Mouse (Mus musculus) effector memory CD4-positive, alpha-beta T cell, adult 7 months (primary cell): ENCODE data around the gene H2-Eb2. TPM values are rescaled to one million over a fixed set of nuclear protein-coding genes. Genes with fewer than 3 reads are reported as not detected.

ENCODE experiments used
- polyA plus RNA-seq: library from polyadenylated mRNA; unstranded; fragments of 100-300 nt; shearing (Covaris generic); gene quantifications from one replicate; pipeline ENCODE4 v1.2.1, GENCODE M21; 2017

The H2-Eb2 gene
- polyA plus RNA-seq: not detected

DNA sequence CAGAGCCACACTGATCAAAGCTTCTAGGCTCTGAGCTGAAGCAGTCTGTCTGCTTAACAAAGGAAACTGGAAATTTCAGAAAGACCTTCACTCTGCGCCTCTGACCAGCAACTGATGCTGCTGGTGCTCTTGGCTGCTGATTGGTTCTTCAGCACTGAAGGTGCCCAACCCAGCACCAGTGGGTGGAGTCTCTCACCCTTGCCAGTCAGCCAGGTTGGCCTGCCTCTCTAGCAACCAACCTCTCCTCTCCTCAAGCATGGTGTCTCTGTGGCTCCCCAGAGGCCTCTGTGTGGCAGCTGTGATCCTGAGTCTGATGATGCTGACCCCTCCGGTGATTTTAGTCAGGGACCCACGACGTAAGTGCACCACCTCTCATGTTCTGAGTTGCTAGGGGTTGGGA, at the start of gene H2-Eb2:
H2-Eb2 (plus strand) TSS at position 230 of the 400 bp plus-strand sequence.

DNA sequence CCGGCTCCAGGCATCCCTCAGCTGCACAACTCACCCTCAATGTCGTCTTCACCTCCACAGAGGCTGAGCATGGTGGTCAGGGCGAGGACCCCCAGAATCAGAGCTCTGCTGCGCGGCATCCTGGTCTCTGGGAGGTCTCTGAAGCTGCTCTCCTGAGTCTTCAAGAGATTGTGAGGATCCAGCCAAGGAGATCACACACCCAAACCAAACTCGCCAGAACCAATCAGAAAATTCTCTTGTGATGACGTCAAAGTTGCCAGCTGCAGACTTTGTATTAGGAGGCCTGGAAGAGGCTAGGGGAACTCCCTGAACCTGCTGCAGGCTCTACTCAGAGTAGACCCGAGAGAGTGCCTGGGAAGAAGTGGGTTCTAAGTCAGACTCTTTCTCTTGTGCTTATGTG, 37.8 kb upstream of the H2-Eb2 start, which contains the start of gene H2-Aa:
H2-Aa (minus strand) TSS at position 176 of the 400 bp plus-strand sequence.

DNA sequence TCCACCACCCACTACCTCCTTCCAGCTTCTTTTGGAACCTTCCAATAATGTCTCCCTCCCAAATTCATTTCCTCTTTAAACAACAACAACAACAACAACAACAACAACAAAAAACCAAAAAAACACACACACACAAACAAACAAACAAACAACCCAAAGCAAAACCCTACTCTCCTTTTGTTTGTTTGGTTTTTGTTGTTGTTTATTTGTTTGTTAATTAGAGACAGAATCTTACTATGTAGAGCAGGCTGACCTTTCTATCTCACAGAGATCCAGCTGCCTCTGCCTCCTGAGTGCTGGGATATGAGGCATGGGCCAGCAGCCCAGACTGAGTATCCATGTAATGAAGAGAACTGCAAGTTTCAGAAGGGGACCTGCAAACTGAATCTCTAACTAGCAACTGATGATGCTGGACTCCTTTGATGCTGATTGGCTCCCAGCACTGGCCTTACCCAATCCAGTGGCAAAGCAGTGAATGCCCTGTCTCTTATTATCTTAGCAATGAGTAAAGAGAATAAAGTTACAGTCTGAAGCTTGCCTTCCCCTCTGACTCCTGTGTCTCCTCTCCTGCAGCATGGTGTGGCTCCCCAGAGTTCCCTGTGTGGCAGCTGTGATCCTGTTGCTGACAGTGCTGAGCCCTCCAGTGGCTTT, 20.0 kb upstream of the H2-Eb2 start, which contains the start of gene H2-Eb1:
H2-Eb1 (plus strand) TSS at position 488 of the 651 bp plus-strand sequence.

DNA sequence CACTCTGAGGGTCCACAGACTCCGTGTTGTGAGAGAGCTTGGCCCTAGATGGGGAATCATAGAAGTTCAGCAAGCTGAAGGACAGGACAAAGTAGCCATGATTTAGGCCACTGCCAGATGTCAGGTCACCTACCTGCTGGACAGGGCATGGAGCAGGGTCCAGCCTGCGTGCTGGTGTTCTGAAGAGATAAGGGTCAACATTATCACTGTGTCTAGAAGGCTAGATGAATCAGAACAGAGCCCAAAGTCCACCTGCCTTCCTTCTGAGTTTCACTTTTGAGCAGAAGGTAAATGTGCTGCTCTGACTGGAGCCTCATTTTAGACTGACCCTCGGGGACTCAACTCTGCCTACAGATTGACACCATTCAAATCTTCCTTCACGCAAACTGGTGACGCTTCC, 29.1 kb downstream of the H2-Eb2 start, which contains the start of gene Btnl2:
Btnl2 (plus strand) TSS at position 284 of the 400 bp plus-strand sequence.

DNA sequence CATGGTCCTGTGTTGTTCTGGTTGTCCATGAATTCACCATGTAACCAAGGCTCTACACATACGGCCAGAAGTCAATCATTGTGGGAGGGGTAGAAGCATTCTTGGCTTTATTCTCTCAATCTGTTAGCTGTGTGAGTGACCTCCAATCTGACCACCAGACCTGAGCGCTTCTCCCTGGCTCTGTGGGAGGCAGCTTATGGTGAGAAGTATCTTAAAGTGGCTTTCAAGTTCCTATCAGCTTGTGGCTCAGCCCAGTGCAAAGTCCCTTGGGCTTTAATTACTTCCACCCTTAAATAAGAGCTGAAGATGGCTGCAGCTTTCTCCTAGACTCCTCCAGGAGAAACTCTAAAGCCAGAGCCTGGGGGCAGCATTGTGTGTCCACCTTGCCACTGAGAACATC, 51.4 kb downstream of the H2-Eb2 start, which contains the start of gene Btnl1:
Btnl1 (plus strand) TSS at position 286 of the 400 bp plus-strand sequence.

Other genes with a start within 250 kb of the H2-Eb2 start
- 1.2 TPM for gene H2-Oa, start 233.3 kb upstream of the H2-Eb2 start, polyA plus RNA-seq
- gene H2-DMa, start 206.1 kb upstream of the H2-Eb2 start, polyA plus RNA-seq: 12.1 TPM
- 260 TPM for gene Brd2, start 203.0 kb upstream of the H2-Eb2 start, polyA plus RNA-seq
- gene H2-DMb2, start 182.4 kb upstream of the H2-Eb2 start, polyA plus RNA-seq: 0.28 TPM
- gene H2-DMb1, start 172.6 kb upstream of the H2-Eb2 start, polyA plus RNA-seq: 1.0 TPM
- 207 TPM for gene Tap1, start 138.1 kb upstream of the H2-Eb2 start, polyA plus RNA-seq
- gene Psmb9, start 137.9 kb upstream of the H2-Eb2 start, polyA plus RNA-seq: 283 TPM
- 746 TPM for gene Psmb8, start 127.9 kb upstream of the H2-Eb2 start, polyA plus RNA-seq
- 259 TPM for gene Tap2, start 122.1 kb upstream of the H2-Eb2 start, polyA plus RNA-seq
- 20.6 TPM for gene H2-Ob, start 86.8 kb upstream of the H2-Eb2 start, polyA plus RNA-seq
- 0.38 TPM for gene H2-Ab1, start 68.0 kb upstream of the H2-Eb2 start, polyA plus RNA-seq
- 0.44 TPM for gene H2-Aa, start 37.8 kb upstream of the H2-Eb2 start, polyA plus RNA-seq
- 0.48 TPM for gene H2-Eb1, start 19.8 kb upstream of the H2-Eb2 start, polyA plus RNA-seq
- 0.15 TPM for gene Btnl2, start 29.2 kb downstream of the H2-Eb2 start, polyA plus RNA-seq
- gene Btnl1, start 51.5 kb downstream of the H2-Eb2 start, polyA plus RNA-seq: not detected
- 1.2 TPM for gene BC051142, start 73.2 kb downstream of the H2-Eb2 start, polyA plus RNA-seq
- gene Btnl4, start 151.7 kb downstream of the H2-Eb2 start, polyA plus RNA-seq: not detected
- not detected for gene Btnl6, start 191.7 kb downstream of the H2-Eb2 start, polyA plus RNA-seq
- gene Notch4, start 238.6 kb downstream of the H2-Eb2 start, polyA plus RNA-seq: 1.9 TPM